ENCODE assay signal across 20 mouse cellular contexts in the genomic region with DNA sequence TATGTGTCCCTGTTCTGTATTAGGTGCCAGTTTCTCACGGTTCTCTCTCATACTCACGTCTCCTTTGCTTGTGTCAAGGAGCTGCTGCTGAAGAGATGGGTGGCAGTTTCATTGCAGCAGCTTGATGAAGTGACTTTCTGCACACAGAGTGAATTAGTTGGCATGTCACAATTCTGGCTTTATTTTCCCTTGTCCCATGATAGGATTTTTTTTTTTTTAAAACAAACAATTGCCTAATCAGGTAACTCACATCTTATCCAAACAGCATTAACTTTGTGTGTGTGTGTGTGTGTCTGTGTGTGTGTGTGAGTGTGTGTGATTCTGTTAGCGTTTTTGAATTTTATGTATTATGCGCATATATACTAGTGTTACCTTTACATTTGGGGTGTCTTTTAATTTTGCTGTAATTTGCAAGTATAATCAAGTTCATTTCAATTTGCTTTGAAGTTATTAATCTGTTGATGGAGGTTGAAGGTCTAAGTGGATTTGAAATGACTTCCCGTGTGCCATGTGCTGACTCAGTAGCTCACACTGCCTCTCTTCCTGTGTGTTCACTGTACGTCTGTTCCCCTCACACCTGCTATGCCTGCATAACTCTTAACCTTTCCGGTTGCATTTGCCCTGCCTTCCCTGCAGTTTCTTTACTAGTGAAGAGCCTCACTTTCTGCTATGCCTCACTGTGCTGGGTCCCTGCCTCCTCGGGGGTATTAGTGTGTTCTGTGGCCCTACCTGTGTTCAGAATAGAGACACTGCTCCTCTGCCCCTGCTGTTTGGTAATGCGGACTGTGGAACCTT.
DNase-seq lines count a peak whose midpoint lies in the region; ATAC-seq and TF ChIP-seq lines count a peak whose summit lies in the region.
"Had no signal": no experiment of that assay in that cellular context is flagged by ENCODE, and none has a peak within 500 bp of the region (broad histone marks: within the 10 kb centered on the region; RNA-seq: fewer than 3 reads in every experiment).

No protein-coding gene starts in this region.

- H3K9ac ChIP-seq in forebrain, embryonic 16.5 days (replicated peaks; ENCODE audit: low read depth, low read length): no peak overlapping the region
- H3K9ac ChIP-seq: forebrain, embryonic 15.5 days; intestine, embryonic 15.5 days; liver, embryonic 13.5 days had no signal

- H3K27me3 ChIP-seq in forebrain, embryonic 16.5 days (replicated peaks; ENCODE audit: control insufficient read depth, insufficient read depth, low read length): no peaks in the 10 kb centered on the region
- H3K27me3 ChIP-seq: forebrain, embryonic 15.5 days; intestine, embryonic 15.5 days; liver, embryonic 13.5 days; megakaryocyte, embryonic 14.5 days had no signal

- H3K9me3 ChIP-seq in forebrain, embryonic 16.5 days (ENCODE audit: control insufficient read depth, low read length): no peaks in the 10 kb centered on the region
- H3K9me3 ChIP-seq: forebrain, embryonic 15.5 days; hindbrain, embryonic 10.5 days; intestine, embryonic 15.5 days; liver, embryonic 13.5 days; megakaryocyte, embryonic 14.5 days had no signal

- ATAC-seq in forebrain, embryonic 16.5 days: no peak
- ATAC-seq: forebrain, embryonic 15.5 days; intestine, embryonic 15.5 days had no signal

- no peak for TF ChIP-seq CTCF in bone marrow, adult 2 months (IDR thresholded peaks at IDR 0.05; ENCODE audit: control insufficient read depth, insufficient read depth, low read length)
- no peak for TF ChIP-seq CTCF in gastrocnemius, adult 2 months (IDR thresholded peaks at IDR 0.05)

- no peak overlapping the region for H3K4me3 ChIP-seq in bone marrow, adult 2 months (replicated peaks; ENCODE audit: control insufficient read depth, low read depth, low read length)
- H3K4me3 ChIP-seq in gastrocnemius, adult 2 months: no peak overlapping the region
- no peak overlapping the region for H3K4me3 ChIP-seq in forebrain, embryonic 16.5 days (replicated peaks; ENCODE audit: low read length)
- H3K4me3 ChIP-seq: erythroblast, embryonic 14.5 days; forebrain, embryonic 15.5 days; heart, adult 2 months; hindbrain, embryonic 10.5 days; intestine, embryonic 15.5 days; liver, embryonic 13.5 days; megakaryocyte, embryonic 14.5 days; myocyte had no signal

- H3K27ac ChIP-seq in bone marrow, adult 2 months (ENCODE audit: control insufficient read depth, insufficient read depth, low read depth, low read length, poor library complexity): 0 out of 2 replicates have a peak overlapping the region, but pooled peaks have one; percentile 6
- H3K27ac ChIP-seq in gastrocnemius, adult 2 months: no peak overlapping the region
- no peak overlapping the region for H3K27ac ChIP-seq in forebrain, embryonic 16.5 days (ENCODE audit: low read length)
- H3K27ac ChIP-seq: forebrain, embryonic 15.5 days; heart, adult 2 months; hindbrain, embryonic 10.5 days; intestine, embryonic 15.5 days; liver, embryonic 13.5 days had no signal

- no peaks in the 10 kb centered on the region; the same call in 1 of the 2 replicates for H3K4me1 ChIP-seq in bone marrow, adult 2 months (ENCODE audit: control insufficient read depth, insufficient read depth, low read length)
- H3K4me1 ChIP-seq in forebrain, embryonic 16.5 days (replicated peaks; ENCODE audit: control insufficient read depth, insufficient read depth, low read length): no peaks in the 10 kb centered on the region
- H3K4me1 ChIP-seq: forebrain, embryonic 15.5 days; hindbrain, embryonic 10.5 days; intestine, embryonic 15.5 days; liver, embryonic 13.5 days; megakaryocyte, embryonic 14.5 days had no signal

- no peak for TF ChIP-seq POLR2A in bone marrow, adult 2 months (IDR thresholded peaks at IDR 0.05; ENCODE audit: borderline replicate concordance, control insufficient read depth, low read depth, low read length)

- H3K36me3 ChIP-seq in forebrain, embryonic 16.5 days (ENCODE audit: control insufficient read depth, insufficient read depth): no peaks in the 10 kb centered on the region
- H3K36me3 ChIP-seq: forebrain, embryonic 15.5 days; hindbrain, embryonic 10.5 days; intestine, embryonic 15.5 days; liver, embryonic 13.5 days had no signal

- no peak overlapping the region for H3K4me2 ChIP-seq in forebrain, embryonic 16.5 days (ENCODE audit: low read length)
- H3K4me2 ChIP-seq: forebrain, embryonic 15.5 days; intestine, embryonic 15.5 days; liver, embryonic 13.5 days had no signal

- 68% methylated on average over 9 of the region's 9 CpGs for WGBS in bone marrow, adult 2 months
- WGBS in forebrain, embryonic 16.5 days: 83% methylated on average over 9 of the region's 9 CpGs

- intact Hi-C loops in gastrocnemius, adult 2 months (cut with DNase I): no loop called here

- DNase-seq in spleen, postnatal 36 days (ENCODE audit: low spot score in 2 of 2): peak; percentile 53 to 54
- DNase-seq in spleen, postnatal 4 days (ENCODE audit: low spot score in 2 of 2): no peak
- DNase-seq in thymus, postnatal 0 days (ENCODE audit: low spot score): peak; percentile 55
- DNase-seq in gastrocnemius, adult 2 months: no peak
- DNase-seq in right cerebral cortex, postnatal 10 days (ENCODE audit: low spot score in 2 of 2): no peak
- DNase-seq: adrenal gland, postnatal 25 days; cerebellum, adult 8-10 months; heart, adult 2 months; layer of hippocampus, postnatal 36 days; left cerebral cortex, postnatal 4 days; liver, embryonic 13.5 days; right cerebral cortex, adult 18-20 months had no signal

Comparison
In these comparisons a context has a peak if more than half of its experiments do, and no peak if none do; other contexts are left out.
1. DNase-seq: peak in spleen, postnatal 36 days (2 of 2) and thymus, postnatal 0 days (single experiment); none in spleen, postnatal 4 days (0 of 2), gastrocnemius, adult 2 months (single experiment) and right cerebral cortex, postnatal 10 days (0 of 2).